Mouse (Mus musculus) hindbrain, embryonic 12.5 days (tissue): ENCODE data around the gene Fam208a. TPM values are rescaled to one million over a fixed set of nuclear protein-coding genes. Genes with fewer than 3 reads are reported as not detected.

Experiments used
- ATAC-seq: fragments of 200-750 bp; cut with Nextera tagmentation; 2 replicates; pipeline ENCODE4 v1.8.0; 2017; ENCODE audit warnings: moderate TSS enrichment; ENCODE audit not compliant: low FRiP score
- H3K27ac ChIP-seq: fragments of 300-500 bp; sonication (generic); 2 replicates; pipeline ENCODE4 v1.5.1; 2016; ENCODE audit warnings: mild to moderate bottlenecking
- H3K27me3 ChIP-seq: fragments of 300-500 bp; sonication (generic); 2 replicates; pipeline ENCODE4 v1.6.1; 2016; ENCODE audit warnings: mild to moderate bottlenecking
- H3K36me3 ChIP-seq: fragments of 300-500 bp; sonication (generic); 2 replicates; pipeline ENCODE4 v1.6.1; 2016; ENCODE audit warnings: mild to moderate bottlenecking
- H3K4me1 ChIP-seq: fragments of 300-500 bp; sonication (generic); 2 replicates; pipeline ENCODE4 v1.6.1; 2016
- H3K4me2 ChIP-seq: fragments of 300-500 bp; sonication (generic); replicated peaks from 2 replicates; pipeline ENCODE4 v1.6.1; 2016; ENCODE audit warnings: mild to moderate bottlenecking
- H3K4me3 ChIP-seq: fragments of 300-500 bp; sonication (generic); 2 replicates; pipeline ENCODE4 v1.5.1; 2016; ENCODE audit warnings: mild to moderate bottlenecking
- H3K9ac ChIP-seq: fragments of 300-500 bp; sonication (generic); 2 replicates; pipeline ENCODE4 v1.6.1; 2016; ENCODE audit warnings: mild to moderate bottlenecking, moderate library complexity
- H3K9me3 ChIP-seq: fragments of 300-500 bp; sonication (generic); replicated peaks from 2 replicates; pipeline ENCODE4 v1.6.1; 2016; ENCODE audit warnings: mild to moderate bottlenecking
- WGBS: fragments of 180-500 bp; shearing (Covaris S2); methylation state at CpG from one replicate; pipeline ENCODE4 v1.1.7; 2016; 5-methylcytosine and 5-hydroxymethylcytosine counted together
- microRNA-seq: library from miRNA; unstranded; fragments of <30 nt; microRNA quantifications from one replicate; pipeline ENCODE4, GENCODE M21; 2017
- polyA plus RNA-seq: library from polyadenylated mRNA; unstranded; fragments of >200 nt; fragmentation: Nextera tagmentation; extraction: Ambion mirVana; gene quantifications from 2 replicates; pipeline ENCODE4 v1.2.1, GENCODE M21; 2016

Gene Fam208a
- polyA plus RNA-seq, 1 experiment from 2014 or later = 24.0 TPM

GRCm38 (mm10) chr14:27508644-27509301 lies 80.1 kb downstream of the Fam208a start:
- H3K9ac ChIP-seq = peak overlapping the region; percentile 82
- H3K27me3 ChIP-seq = no peaks in the 10 kb centered on the region
- H3K9me3 ChIP-seq = no peaks in the 10 kb centered on the region
- peaks cover 4% of the 10 kb centered on the region; the same call in 1 of the 2 replicates for H3K36me3 ChIP-seq
- WGBS = 31% methylated on average over 15 of the region's 15 CpGs
- peak overlapping the region; percentile 81 for H3K27ac ChIP-seq
- peak overlapping the region; percentile 82 for H3K4me3 ChIP-seq
- peaks cover 12% of the 10 kb centered on the region for H3K4me1 ChIP-seq
- H3K4me2 ChIP-seq = peak overlapping the region; percentile 72
- ATAC-seq = peak; percentile 78

GRCm38 (mm10) chr14:27524541-27524940 lies 95.9 kb downstream of the Fam208a start:
- no peaks in the 10 kb centered on the region for H3K27me3 ChIP-seq
- H3K9me3 ChIP-seq = no peaks in the 10 kb centered on the region
- H3K4me2 ChIP-seq = no peak overlapping the region
- no peaks in the 10 kb centered on the region for H3K36me3 ChIP-seq
- H3K27ac ChIP-seq = no peak overlapping the region
- H3K4me3 ChIP-seq = no peak overlapping the region
- no peak overlapping the region for H3K9ac ChIP-seq
- H3K4me1 ChIP-seq = no peaks in the 10 kb centered on the region
- no peak for ATAC-seq

Small RNAs within 50 kb of the gene (microRNA-seq; reads per million reads assigned to microRNA genes)
- not detected for gene Gm23633

Other genes starting within 250 kb of the Fam208a start
- 12.7 and 15.0 TPM in 2 replicates for gene Ccdc66, start 79.6 kb downstream of the Fam208a start, polyA plus RNA-seq
- gene Erc2, start 193.6 kb downstream of the Fam208a start, polyA plus RNA-seq = 36.0 and 39.4 TPM in 2 replicates